Mouse (Mus musculus): ENCODE measurements around the gene Pkdrej.

GRCm38 (mm10) chr15:85776771-85777170 lies 44.8 kb downstream of the Pkdrej start:
- TF ChIP-seq POLR2A (IDR thresholded peaks at IDR 0.05; ENCODE audit: borderline replicate concordance, low read depth, low read length) (no peak), CTCF (IDR thresholded peaks at IDR 0.05; ENCODE audit: low read depth, low read length) (no peak)

Data from bone marrow macrophage, adult 2 months (primary cell).